Mouse (Mus musculus): ENCODE data around the gene Rxrb. TPM values are rescaled to one million over a fixed set of nuclear protein-coding genes. Genes with fewer than 3 reads are reported as not detected.
A peak's percentile ranks its signal among the peaks of the same experiment; 100 is the strongest.

Gene Rxrb
- polyA plus RNA-seq, 1 experiment from 2014 or later = 52.6 TPM

DNA sequence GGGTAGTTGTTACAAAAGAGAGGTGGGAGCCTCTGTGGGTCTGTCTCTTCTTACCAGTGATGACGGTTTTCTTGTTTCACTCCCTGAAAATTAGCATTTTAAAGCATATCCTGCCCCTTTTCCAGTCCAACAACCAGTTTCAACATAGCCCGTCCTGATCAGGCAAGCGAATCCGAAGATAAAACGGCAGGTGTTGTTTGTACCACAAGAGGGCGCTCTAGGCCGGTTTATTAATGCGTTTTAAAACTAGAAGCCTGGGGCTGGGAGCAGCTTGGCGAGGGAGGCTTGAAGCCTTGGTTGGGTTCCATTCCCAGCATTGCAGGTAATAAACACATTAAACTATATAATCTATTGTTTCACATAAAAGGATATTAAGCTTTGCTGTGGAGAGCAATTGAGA is 45.9 kb downstream of the Rxrb start:
- ATAC-seq = no peak
- 0 out of 2 replicates have a peak, but pooled peaks cover 3% of the 10 kb centered on the region for H3K9me3 ChIP-seq (replicated peaks)
- WGBS = under 1% methylated on average over 9 of the region's 9 CpGs

GRCm38 (mm10) chr17:34078148-34078547 is 46.5 kb downstream of the Rxrb start:
- Histone ChIP-seq H3K36me3 (ENCODE audit: poor library complexity, severe bottlenecking) (no peaks in the 10 kb centered on the region), H3K4me3 (no peak overlapping the region), H3K4me2 (no peak overlapping the region), H3K9me3 (replicated peaks) (0 out of 2 replicates have a peak, but pooled peaks cover 3% of the 10 kb centered on the region), H3K9ac (no peak overlapping the region), H3K27me3 (peaks cover 12% of the 10 kb centered on the region), H3K27ac (no peak overlapping the region), H3K4me1 (peaks cover 9% of the 10 kb centered on the region)
- ATAC-seq = no peak
- WGBS = 63% methylated on average over 4 of the region's 4 CpGs

More for the DNA sequence above, 45.9 kb downstream of the Rxrb start:
- H3K9ac ChIP-seq = no peak overlapping the region
- H3K27ac ChIP-seq = no peak overlapping the region
- H3K4me2 ChIP-seq = no peak overlapping the region
- H3K4me3 ChIP-seq = no peak overlapping the region
- H3K4me1 ChIP-seq = 0 out of 2 replicates have a peak, but pooled peaks cover 5% of the 10 kb centered on the region
- H3K27me3 ChIP-seq = peaks cover 12% of the 10 kb centered on the region
- no peaks in the 10 kb centered on the region for H3K36me3 ChIP-seq (ENCODE audit: poor library complexity, severe bottlenecking)

GRCm38 (mm10) chr17:34079002-34079401 is 47.4 kb downstream of the Rxrb start:
- no peaks in the 10 kb centered on the region for H3K36me3 ChIP-seq (ENCODE audit: poor library complexity, severe bottlenecking)
- H3K27ac ChIP-seq = no peak overlapping the region
- no peak for ATAC-seq
- no peak overlapping the region for H3K9ac ChIP-seq
- peaks cover 12% of the 10 kb centered on the region for H3K27me3 ChIP-seq
- H3K9me3 ChIP-seq (replicated peaks) = 0 out of 2 replicates have a peak, but pooled peaks cover 3% of the 10 kb centered on the region
- H3K4me2 ChIP-seq = no peak overlapping the region
- H3K4me1 ChIP-seq = peaks cover 12% of the 10 kb centered on the region
- no peak overlapping the region for H3K4me3 ChIP-seq
- 90% methylated on average over 11 of the region's 11 CpGs for WGBS

DNA sequence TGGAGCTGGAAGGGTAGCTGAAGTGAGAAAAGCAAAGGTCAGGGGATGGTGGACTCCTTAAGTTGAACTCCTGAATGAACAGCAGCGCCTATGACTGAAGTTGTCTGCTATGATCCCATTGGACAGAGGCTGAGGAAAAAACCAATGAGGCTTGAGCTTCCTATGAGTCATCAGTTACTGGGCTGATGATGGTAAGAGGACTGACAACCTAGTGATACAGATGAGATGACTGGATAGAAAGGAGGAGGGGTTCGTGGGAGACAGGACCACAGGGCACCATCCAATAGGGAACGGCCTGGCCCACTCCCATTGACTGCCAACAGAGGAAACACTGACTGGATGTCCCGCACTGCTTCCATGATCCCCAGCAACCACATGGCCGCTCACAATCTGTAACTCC is 48.0 kb downstream of the Rxrb start:
- Histone ChIP-seq H3K36me3 (ENCODE audit: poor library complexity, severe bottlenecking) (no peaks in the 10 kb centered on the region), H3K4me1 (peaks cover 12% of the 10 kb centered on the region), H3K27ac (no peak overlapping the region), H3K4me3 (no peak overlapping the region), H3K4me2 (no peak overlapping the region), H3K9me3 (replicated peaks) (0 out of 2 replicates have a peak, but pooled peaks cover 3% of the 10 kb centered on the region), H3K9ac (no peak overlapping the region), H3K27me3 (peaks cover 12% of the 10 kb centered on the region)
- ATAC-seq = peak; percentile 83
- 14% methylated on average over 5 of the region's 5 CpGs for WGBS

DNA sequence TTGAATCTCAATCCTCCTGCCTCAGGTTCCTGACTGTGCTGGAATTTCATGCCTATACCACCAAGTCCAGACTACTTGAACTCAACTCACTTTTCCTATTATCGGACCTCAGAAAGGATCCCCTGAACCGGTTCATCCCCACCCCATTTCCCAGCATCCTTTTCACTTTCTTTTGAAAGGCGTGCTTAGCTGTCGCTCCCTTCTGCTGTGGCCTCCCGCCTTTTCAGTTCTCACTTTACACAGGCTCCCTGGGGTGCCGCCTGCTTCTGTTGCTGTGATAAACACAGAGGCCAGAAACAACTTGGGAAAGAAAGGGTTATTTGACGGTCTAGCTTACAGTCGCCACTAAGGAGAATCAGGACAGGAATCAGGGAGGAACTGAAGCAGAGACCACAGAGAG is 51.5 kb downstream of the Rxrb start:
- Histone ChIP-seq H3K4me3 (no peak overlapping the region), H3K9me3 (replicated peaks) (0 out of 2 replicates have a peak, but pooled peaks cover 3% of the 10 kb centered on the region), H3K9ac (no peak overlapping the region), H3K27me3 (no peaks in the 10 kb centered on the region), H3K4me2 (no peak overlapping the region), H3K4me1 (peaks cover 7% of the 10 kb centered on the region), H3K36me3 (ENCODE audit: poor library complexity, severe bottlenecking) (no peaks in the 10 kb centered on the region), H3K27ac (no peak overlapping the region)
- WGBS = under 1% methylated on average over 8 of the region's 8 CpGs
- ATAC-seq = no peak

- Histone ChIP-seq H3K9me3 (replicated peaks) (no peaks in the 10 kb centered on the region), H3K4me2 (no peak overlapping the region), H3K27ac (no peak overlapping the region), H3K9ac (no peak overlapping the region), H3K4me1 (peaks cover 7% of the 10 kb centered on the region), H3K36me3 (ENCODE audit: poor library complexity, severe bottlenecking) (no peaks in the 10 kb centered on the region), H3K4me3 (no peak overlapping the region), H3K27me3 (no peaks in the 10 kb centered on the region)
- 35% methylated on average over 2 of the region's 2 CpGs for WGBS
- no peak for ATAC-seq
Observed at GRCm38 (mm10) chr17:34087386-34087785, 55.8 kb downstream of the Rxrb start.

MicroRNAs within 50 kb of the gene (microRNA counts, 519-probe panel; counts per million panel counts)
- 3,388 counts per million, percentile 71 among the panel's probes with 10 or more counts for microRNA mmu-miR-219

Small RNA genes lying within 50 kb of the gene (microRNA-seq; reads per million reads assigned to microRNA genes)
- gene Mir219a-1 = 0.80 reads per million
- gene Mir219c = not detected

Other genes with a start within 250 kb of the Rxrb start
- gene Angptl4, start 250.0 kb upstream of the Rxrb start, polyA plus RNA-seq (2015; fragmentation: Nextera tagmentation; extraction: Ambion mirVana) = 8.6 and 10.0 TPM in 2 replicates
- gene Kank3, start 221.3 kb upstream of the Rxrb start, polyA plus RNA-seq (2015; fragmentation: Nextera tagmentation; extraction: Ambion mirVana) = 27.3 and 29.0 TPM in 2 replicates
- gene Rps28, start 207.2 kb upstream of the Rxrb start, polyA plus RNA-seq (2015; fragmentation: Nextera tagmentation; extraction: Ambion mirVana) = 779 and 868 TPM in 2 replicates
- gene Ndufa7, start 207.2 kb upstream of the Rxrb start, polyA plus RNA-seq (2015; fragmentation: Nextera tagmentation; extraction: Ambion mirVana) = 473 and 507 TPM in 2 replicates
- 60.1 and 66.1 TPM in 2 replicates for gene Cd320, start 188.7 kb upstream of the Rxrb start, polyA plus RNA-seq (2015; fragmentation: Nextera tagmentation; extraction: Ambion mirVana)
- gene Gm7029, start 158.0 kb upstream of the Rxrb start, polyA plus RNA-seq (2015; fragmentation: Nextera tagmentation; extraction: Ambion mirVana) = not detected in 2 replicates
- 6.8 and 7.4 TPM in 2 replicates for gene Kifc1, start 141.2 kb upstream of the Rxrb start, polyA plus RNA-seq (2015; fragmentation: Nextera tagmentation; extraction: Ambion mirVana)
- 0.28 and 0.49 TPM in 2 replicates for gene Platr17, start 126.7 kb upstream of the Rxrb start, polyA plus RNA-seq (2015; fragmentation: Nextera tagmentation; extraction: Ambion mirVana)
- 60.7 and 68.0 TPM in 2 replicates for gene Daxx, start 122.4 kb upstream of the Rxrb start, polyA plus RNA-seq (2015; fragmentation: Nextera tagmentation; extraction: Ambion mirVana)
- gene Tapbp, start 115.9 kb upstream of the Rxrb start, polyA plus RNA-seq (2015; fragmentation: Nextera tagmentation; extraction: Ambion mirVana) = 12.3 and 15.0 TPM in 2 replicates
- gene Zbtb22, start 115.9 kb upstream of the Rxrb start, polyA plus RNA-seq (2015; fragmentation: Nextera tagmentation; extraction: Ambion mirVana) = 18.1 and 20.6 TPM in 2 replicates
- 39.3 and 46.6 TPM in 2 replicates for gene Rgl2, start 102.3 kb upstream of the Rxrb start, polyA plus RNA-seq (2015; fragmentation: Nextera tagmentation; extraction: Ambion mirVana)
- 204 and 214 TPM in 2 replicates for gene Pfdn6, start 91.5 kb upstream of the Rxrb start, polyA plus RNA-seq (2015; fragmentation: Nextera tagmentation; extraction: Ambion mirVana)
- gene Wdr46, start 91.2 kb upstream of the Rxrb start, polyA plus RNA-seq (2015; fragmentation: Nextera tagmentation; extraction: Ambion mirVana) = 28.4 and 29.4 TPM in 2 replicates
- gene B3galt4, start 80.3 kb upstream of the Rxrb start, polyA plus RNA-seq (2015; fragmentation: Nextera tagmentation; extraction: Ambion mirVana) = 7.3 and 9.4 TPM in 2 replicates
- 58.6 and 61.4 TPM in 2 replicates for gene Vps52, start 76.0 kb upstream of the Rxrb start, polyA plus RNA-seq (2015; fragmentation: Nextera tagmentation; extraction: Ambion mirVana)
- 1,165 and 1,184 TPM in 2 replicates for gene Rps18, start 75.8 kb upstream of the Rxrb start, polyA plus RNA-seq (2015; fragmentation: Nextera tagmentation; extraction: Ambion mirVana)
- gene H2-K1, start 31.5 kb upstream of the Rxrb start, polyA plus RNA-seq (2015; fragmentation: Nextera tagmentation; extraction: Ambion mirVana) = 12.9 and 24.0 TPM in 2 replicates
- 12.4 and 15.3 TPM in 2 replicates for gene Ring1, start 7.1 kb upstream of the Rxrb start, polyA plus RNA-seq (2015; fragmentation: Nextera tagmentation; extraction: Ambion mirVana)
- 76.0 and 88.0 TPM in 2 replicates for gene H2-Ke6, start 3.8 kb upstream of the Rxrb start, polyA plus RNA-seq (2015; fragmentation: Nextera tagmentation; extraction: Ambion mirVana)
- gene Slc39a7, start 130 bp upstream of the Rxrb start, polyA plus RNA-seq (2015; fragmentation: Nextera tagmentation; extraction: Ambion mirVana) = 139 and 159 TPM in 2 replicates
- 0.80 and 1.3 TPM in 2 replicates for gene Col11a2, start 7.6 kb downstream of the Rxrb start, polyA plus RNA-seq (2015; fragmentation: Nextera tagmentation; extraction: Ambion mirVana)
- gene H2-Oa, start 60.5 kb downstream of the Rxrb start, polyA plus RNA-seq (2015; fragmentation: Nextera tagmentation; extraction: Ambion mirVana) = not detected in 2 replicates
- gene H2-DMa, start 87.7 kb downstream of the Rxrb start, polyA plus RNA-seq (2015; fragmentation: Nextera tagmentation; extraction: Ambion mirVana) = 8.7 and 10.0 TPM in 2 replicates
- 124 and 125 TPM in 2 replicates for gene Brd2, start 90.8 kb downstream of the Rxrb start, polyA plus RNA-seq (2015; fragmentation: Nextera tagmentation; extraction: Ambion mirVana)
- 0.20 TPM in 1 of 2 replicates, not detected in the other for gene H2-DMb2, start 111.5 kb downstream of the Rxrb start, polyA plus RNA-seq (2015; fragmentation: Nextera tagmentation; extraction: Ambion mirVana)
- gene H2-DMb1, start 121.3 kb downstream of the Rxrb start, polyA plus RNA-seq (2015; fragmentation: Nextera tagmentation; extraction: Ambion mirVana) = 0.20 TPM in 1 of 2 replicates, not detected in the other
- 0.84 and 0.94 TPM in 2 replicates for gene Tap1, start 155.7 kb downstream of the Rxrb start, polyA plus RNA-seq (2015; fragmentation: Nextera tagmentation; extraction: Ambion mirVana)
- 0.43 and 0.73 TPM in 2 replicates for gene Psmb9, start 156.0 kb downstream of the Rxrb start, polyA plus RNA-seq (2015; fragmentation: Nextera tagmentation; extraction: Ambion mirVana)
- 0.65 and 1.6 TPM in 2 replicates for gene Psmb8, start 165.9 kb downstream of the Rxrb start, polyA plus RNA-seq (2015; fragmentation: Nextera tagmentation; extraction: Ambion mirVana)
- gene Tap2, start 171.7 kb downstream of the Rxrb start, polyA plus RNA-seq (2015; fragmentation: Nextera tagmentation; extraction: Ambion mirVana) = 0.76 and 0.87 TPM in 2 replicates
- not detected in 2 replicates for gene H2-Ob, start 207.1 kb downstream of the Rxrb start, polyA plus RNA-seq (2015; fragmentation: Nextera tagmentation; extraction: Ambion mirVana)
- gene H2-Ab1, start 225.9 kb downstream of the Rxrb start, polyA plus RNA-seq (2015; fragmentation: Nextera tagmentation; extraction: Ambion mirVana) = 1.4 and 1.5 TPM in 2 replicates

All from forebrain, embryonic 13.5 days (tissue).